Mouse (Mus musculus): ENCODE measurements around the gene Aldob. TPM values are rescaled to one million over a fixed set of nuclear protein-coding genes. Genes with fewer than 3 reads are reported as not detected.

The Aldob gene
- polyA plus RNA-seq, 1 experiment from 2014 or later, result 3.0 TPM

DNA sequence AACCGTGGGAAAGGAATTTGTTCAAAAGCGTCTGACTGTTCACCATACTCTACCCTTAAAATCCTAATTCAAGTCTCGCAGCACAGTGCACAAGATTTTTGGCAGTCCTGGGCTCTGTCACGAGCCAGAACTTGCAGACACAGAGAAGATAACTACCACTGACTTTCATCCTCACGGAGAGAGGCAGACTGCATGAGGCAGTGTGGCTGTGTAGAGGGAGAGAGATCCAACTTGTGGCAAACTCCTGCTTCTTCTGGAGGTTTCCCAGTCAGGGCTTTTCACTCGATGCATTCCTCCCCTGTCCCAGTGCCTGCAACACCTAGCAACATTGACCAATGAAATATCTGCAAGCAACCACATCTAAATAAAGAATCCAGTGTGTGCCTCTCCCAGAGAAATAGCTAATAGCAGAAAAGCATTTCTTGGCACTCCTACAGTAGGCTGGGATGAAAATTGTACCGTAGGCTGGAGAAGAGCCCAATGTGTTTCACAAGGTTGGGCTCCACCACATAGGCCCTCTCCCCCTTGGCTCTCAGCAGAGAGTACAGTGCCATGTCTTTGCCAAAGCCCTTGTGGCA is 36.3 kb upstream of the Aldob start:
- Histone ChIP-seq H3K4me2 (replicated peaks; ENCODE audit: low read depth) (no peak overlapping the region), H3K9ac (ENCODE audit: low read length) (no peak overlapping the region), H3K27ac (replicated peaks) (peak overlapping the region; percentile 73), H3K27me3 (ENCODE audit: control insufficient read depth, insufficient read depth, low read length) (no peaks in the 10 kb centered on the region), H3K36me3 (ENCODE audit: control insufficient read depth, insufficient read depth, low read length) (peaks cover 3% of the 10 kb centered on the region; the same call in 1 of the 2 replicates), H3K9me3 (ENCODE audit: control insufficient read depth, low read length) (no peaks in the 10 kb centered on the region), H3K4me3 (ENCODE audit: low read depth, low read length) (no peak overlapping the region), H3K4me1 (replicated peaks; ENCODE audit: control insufficient read depth, insufficient read depth) (no peaks in the 10 kb centered on the region)
- TF ChIP-seq EP300 (optimal IDR thresholded peaks at IDR 0.05) (no peak), CTCF (IDR thresholded peaks at IDR 0.05; ENCODE audit: low read depth) (no peak)
- DNase-seq (ENCODE audit: low spot score), result no peak
- ATAC-seq (ENCODE audit: low FRiP score, low TSS enrichment), result no peak
- WGBS, result 41% methylated on average over 7 of the region's 7 CpGs

DNA sequence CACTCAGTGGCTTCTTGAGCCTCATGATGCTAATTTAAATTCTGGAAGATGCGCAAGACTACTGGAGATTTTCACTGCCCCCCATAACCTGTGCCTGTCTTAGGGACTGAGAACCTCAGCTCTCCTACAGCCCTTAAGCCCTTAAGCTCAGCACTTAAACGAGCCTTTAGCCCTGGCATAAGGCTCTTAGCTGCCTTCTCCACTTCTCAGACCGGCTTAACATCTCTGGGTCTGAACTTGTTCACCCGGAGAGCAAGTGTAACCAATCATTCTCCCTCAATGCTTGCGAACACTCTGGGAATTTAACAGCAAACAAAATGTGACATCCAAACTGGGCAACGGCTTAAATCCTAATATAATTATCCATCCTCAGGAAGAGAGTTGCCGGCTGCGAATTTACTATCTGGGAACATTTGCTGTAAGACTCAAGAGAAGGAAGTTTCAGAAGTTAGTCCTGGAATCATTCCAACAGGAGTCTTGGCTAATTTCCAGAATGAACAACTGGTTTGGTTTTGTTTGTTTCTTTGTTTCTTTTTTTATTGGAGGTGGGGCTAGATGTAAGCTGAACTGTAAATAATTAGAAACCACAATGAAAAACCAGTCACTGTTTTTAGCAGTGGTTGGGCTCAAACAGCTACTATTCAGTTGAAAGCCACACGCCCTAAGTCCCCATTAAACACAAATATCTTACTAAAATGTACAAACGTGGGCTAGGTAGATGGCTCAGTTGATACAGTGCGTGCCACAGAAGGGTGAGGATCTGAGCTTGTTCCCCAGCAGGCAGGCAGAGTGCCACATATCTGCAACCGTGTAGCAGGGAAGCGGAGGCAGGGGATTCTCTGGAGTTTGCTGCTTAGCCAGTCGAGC is 34.9 kb upstream of the Aldob start:
- WGBS, result 15% methylated on average over 14 of the region's 14 CpGs
- Histone ChIP-seq H3K27me3 (ENCODE audit: control insufficient read depth, insufficient read depth, low read length) (no peaks in the 10 kb centered on the region), H3K36me3 (ENCODE audit: control insufficient read depth, insufficient read depth, low read length) (peaks cover 3% of the 10 kb centered on the region; the same call in 1 of the 2 replicates), H3K9ac (ENCODE audit: low read length) (no peak overlapping the region), H3K4me1 (replicated peaks; ENCODE audit: control insufficient read depth, insufficient read depth) (no peaks in the 10 kb centered on the region), H3K4me2 (replicated peaks; ENCODE audit: low read depth) (no peak overlapping the region; the same call in 1 of the 2 replicates), H3K27ac (replicated peaks) (peak overlapping the region; percentile 73), H3K4me3 (ENCODE audit: low read depth, low read length) (no peak overlapping the region), H3K9me3 (ENCODE audit: control insufficient read depth, low read length) (no peaks in the 10 kb centered on the region)
- ATAC-seq (ENCODE audit: low FRiP score, low TSS enrichment) (peak; percentile 68), DNase-seq (ENCODE audit: low spot score) (peak; percentile 56)
- no peak for TF ChIP-seq EP300 (optimal IDR thresholded peaks at IDR 0.05)
- no peak for TF ChIP-seq CTCF (IDR thresholded peaks at IDR 0.05; ENCODE audit: low read depth)

DNA sequence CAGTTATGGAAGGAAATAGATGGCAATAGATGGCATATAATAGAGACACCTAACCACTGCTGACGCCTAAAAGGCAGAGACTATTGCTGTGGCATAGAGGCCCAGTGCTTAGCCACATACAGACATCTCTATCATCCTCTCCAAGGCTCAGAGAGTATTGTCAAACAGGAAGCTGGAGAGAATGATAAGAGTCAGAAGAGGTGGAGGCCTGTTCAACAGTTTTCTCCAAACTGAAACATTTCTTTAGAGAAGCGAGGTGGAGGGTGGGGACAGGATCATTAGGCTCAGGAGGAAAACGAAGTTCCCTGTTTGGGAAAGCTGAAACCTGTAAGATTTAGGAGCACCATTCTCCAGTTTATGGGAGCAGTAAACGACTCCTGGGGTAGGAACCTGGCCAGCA is 31.9 kb upstream of the Aldob start:
- Histone ChIP-seq H3K36me3 (ENCODE audit: control insufficient read depth, insufficient read depth, low read length) (peaks cover 3% of the 10 kb centered on the region; the same call in 1 of the 2 replicates), H3K4me3 (ENCODE audit: low read depth, low read length) (no peak overlapping the region), H3K9ac (ENCODE audit: low read length) (no peak overlapping the region), H3K4me2 (replicated peaks; ENCODE audit: low read depth) (no peak overlapping the region), H3K9me3 (ENCODE audit: control insufficient read depth, low read length) (no peaks in the 10 kb centered on the region), H3K27ac (replicated peaks) (no peak overlapping the region), H3K27me3 (ENCODE audit: control insufficient read depth, insufficient read depth, low read length) (no peaks in the 10 kb centered on the region), H3K4me1 (replicated peaks; ENCODE audit: control insufficient read depth, insufficient read depth) (no peaks in the 10 kb centered on the region)
- TF ChIP-seq CTCF (IDR thresholded peaks at IDR 0.05; ENCODE audit: low read depth) (no peak), EP300 (optimal IDR thresholded peaks at IDR 0.05) (no peak)
- 72% methylated on average over 4 of the region's 4 CpGs for WGBS
- ATAC-seq (ENCODE audit: low FRiP score, low TSS enrichment) (no peak), DNase-seq (ENCODE audit: low spot score) (no peak)

DNA sequence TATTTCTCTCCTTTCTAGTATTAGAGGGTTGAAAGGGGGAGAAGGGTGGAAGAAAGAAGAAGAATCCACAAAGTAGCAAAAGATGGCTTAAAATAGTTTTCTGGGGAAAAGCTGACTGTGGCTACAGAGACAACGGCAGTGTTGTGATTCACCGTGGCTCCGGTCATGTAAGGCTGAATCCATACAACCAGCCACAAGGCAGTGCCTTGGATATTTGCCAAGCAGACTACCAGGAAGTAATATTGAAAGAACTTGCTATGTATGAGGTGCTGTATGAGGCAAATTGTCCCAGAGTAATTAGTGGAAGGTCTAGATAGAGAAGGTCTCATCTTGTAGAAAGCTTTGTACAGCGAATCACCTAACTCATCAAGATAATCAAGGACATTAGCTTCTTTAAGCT is 22.8 kb upstream of the Aldob start:
- Histone ChIP-seq H3K4me1 (replicated peaks; ENCODE audit: control insufficient read depth, insufficient read depth) (no peaks in the 10 kb centered on the region), H3K27ac (replicated peaks) (no peak overlapping the region), H3K9me3 (ENCODE audit: control insufficient read depth, low read length) (no peaks in the 10 kb centered on the region), H3K27me3 (ENCODE audit: control insufficient read depth, insufficient read depth, low read length) (no peaks in the 10 kb centered on the region), H3K4me2 (replicated peaks; ENCODE audit: low read depth) (no peak overlapping the region), H3K9ac (ENCODE audit: low read length) (no peak overlapping the region), H3K36me3 (ENCODE audit: control insufficient read depth, insufficient read depth, low read length) (no peaks in the 10 kb centered on the region), H3K4me3 (ENCODE audit: low read depth, low read length) (no peak overlapping the region)
- DNase-seq (ENCODE audit: low spot score) (peak; percentile 55), ATAC-seq (ENCODE audit: low FRiP score, low TSS enrichment) (peak; percentile 82)
- no peak for TF ChIP-seq CTCF (IDR thresholded peaks at IDR 0.05; ENCODE audit: low read depth)
- TF ChIP-seq EP300 (optimal IDR thresholded peaks at IDR 0.05), result no peak
- WGBS, result 64% methylated on average over 4 of the region's 4 CpGs

DNA sequence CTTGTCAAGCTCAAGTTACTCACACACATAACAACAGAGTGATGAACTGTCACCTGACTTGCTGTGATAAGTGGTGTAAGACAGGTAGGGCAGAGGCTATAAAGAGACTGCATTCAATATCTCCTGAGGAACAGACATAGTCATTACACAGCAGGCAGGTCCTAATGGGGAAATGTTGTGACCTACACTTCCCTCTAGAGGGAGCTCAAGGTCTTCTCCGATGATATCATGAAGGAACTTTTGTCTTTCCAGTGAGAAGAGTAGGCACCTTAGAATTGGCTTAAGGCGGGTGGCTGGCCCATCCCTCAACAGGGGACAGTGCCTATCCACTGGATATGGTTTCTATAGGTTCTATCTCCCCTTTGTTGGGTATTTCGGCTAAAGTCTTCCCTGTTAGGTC is 18.3 kb upstream of the Aldob start:
- no peak overlapping the region for H3K9ac ChIP-seq (ENCODE audit: low read length)
- H3K36me3 ChIP-seq (ENCODE audit: control insufficient read depth, insufficient read depth, low read length), result no peaks in the 10 kb centered on the region
- DNase-seq (ENCODE audit: low spot score) (peak; percentile 46), ATAC-seq (ENCODE audit: low FRiP score, low TSS enrichment) (peak; percentile 75; the same call in 1 of the 2 replicates)
- no peak overlapping the region for H3K4me3 ChIP-seq (ENCODE audit: low read depth, low read length)
- H3K4me2 ChIP-seq (replicated peaks; ENCODE audit: low read depth), result no peak overlapping the region
- no peaks in the 10 kb centered on the region for H3K4me1 ChIP-seq (replicated peaks; ENCODE audit: control insufficient read depth, insufficient read depth)
- TF ChIP-seq EP300 (optimal IDR thresholded peaks at IDR 0.05) (no peak), CTCF (IDR thresholded peaks at IDR 0.05; ENCODE audit: low read depth) (peak; percentile 95)
- WGBS, result 27% methylated on average over 3 of the region's 3 CpGs
- H3K9me3 ChIP-seq (ENCODE audit: control insufficient read depth, low read length), result no peaks in the 10 kb centered on the region
- no peaks in the 10 kb centered on the region for H3K27me3 ChIP-seq (ENCODE audit: control insufficient read depth, insufficient read depth, low read length)
- no peak overlapping the region for H3K27ac ChIP-seq (replicated peaks)

Data from stomach, postnatal 0 days (tissue).